Mouse (Mus musculus) heart, postnatal 0 days (tissue): ENCODE measurements at regions not wholly inside any gene's neighbourhood (a gene's known extent, or its start where the extent isn't known, plus 50 kb on each side); places are given as distances from the start of the nearest gene placed in this dataset.

Experiments
- CTCF ChIP-seq: IDR thresholded peaks from 2 replicates; pipeline ENCODE4 v1.5.1; 2016; ENCODE audit warnings: antibody characterized with exemption, control low read depth, low read depth
- EP300 ChIP-seq: IDR thresholded peaks from 2 replicates; pipeline ENCODE4 v1.6.1; 2016; ENCODE audit warnings: antibody characterized with exemption, low read depth

GRCm38 (mm10) chr12:25621142-25621541 is 524.2 kb upstream of the Id2 start:
- TF ChIP-seq EP300 (no peak), CTCF (no peak)
